Mouse (Mus musculus): ENCODE results near the gene Fgf12.

Gene Fgf12

DNA sequence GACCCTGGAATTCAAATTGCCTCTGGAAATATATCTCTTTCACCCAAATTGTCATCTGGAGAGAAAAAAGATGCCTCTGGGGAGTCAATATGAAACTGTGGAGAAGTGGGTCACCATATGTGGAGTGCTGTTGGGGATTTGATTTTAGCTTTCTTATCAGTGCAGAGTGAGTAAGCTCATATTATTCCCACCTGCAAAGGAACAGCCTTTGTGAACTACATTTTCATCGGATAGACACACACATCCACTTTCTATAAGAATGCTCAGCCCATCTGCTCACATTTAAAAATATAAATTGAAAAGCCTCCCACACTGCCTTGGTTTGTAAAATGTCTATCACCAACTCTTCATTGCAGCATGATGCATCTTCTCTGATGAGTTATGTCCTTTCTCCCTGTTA is 149.7 kb downstream of the Fgf12 start:
- no peak for DNase-seq

GRCm38 (mm10) chr16:28601723-28602122 is 151.1 kb downstream of the Fgf12 start:
- DNase-seq = no peak

GRCm38 (mm10) chr16:28596112-28596511 is 156.8 kb downstream of the Fgf12 start:
- peak; percentile 7 for DNase-seq

DNA sequence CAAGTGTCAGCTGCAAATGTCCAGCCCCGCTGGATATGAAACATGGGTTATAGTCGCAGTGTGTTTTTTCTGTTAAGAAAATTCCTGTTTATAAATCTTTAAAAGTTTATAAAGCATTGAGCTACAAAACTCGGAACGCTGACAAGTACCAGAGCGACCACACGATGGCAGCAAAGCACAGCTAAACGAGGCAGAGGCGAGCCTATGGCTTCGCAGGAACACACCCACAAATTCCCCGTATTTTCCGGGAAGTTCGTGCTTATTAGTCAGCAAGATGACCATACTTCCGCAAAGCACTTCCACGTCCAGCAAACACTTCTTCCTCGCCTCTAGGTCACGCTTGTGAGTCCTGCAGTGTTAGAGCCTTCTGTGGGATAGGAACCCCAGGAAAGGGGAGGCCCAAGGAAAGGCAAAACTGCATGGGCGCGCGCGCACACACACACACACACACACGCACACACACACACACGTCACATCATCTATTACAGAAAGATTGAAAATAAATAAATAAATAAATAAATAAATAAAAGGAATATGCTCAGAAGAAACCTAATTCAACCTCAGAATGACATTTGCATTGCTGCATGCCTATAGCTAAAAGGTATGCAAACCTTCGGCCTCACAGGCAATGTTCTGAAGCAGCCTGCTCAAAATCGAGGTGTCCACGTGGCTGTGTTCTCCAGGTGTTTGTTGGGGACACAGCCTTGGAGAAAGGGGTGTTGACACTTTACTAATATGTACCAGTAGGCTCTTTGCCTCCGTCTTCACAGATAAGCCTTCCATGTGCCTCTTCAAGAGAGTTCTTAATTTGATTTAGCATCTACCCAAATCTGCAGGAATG is 159.6 kb downstream of the Fgf12 start:
- DNase-seq = peak; percentile 85

GRCm38 (mm10) chr16:28592466-28592865 is 160.4 kb downstream of the Fgf12 start:
- no peak for DNase-seq

DNA sequence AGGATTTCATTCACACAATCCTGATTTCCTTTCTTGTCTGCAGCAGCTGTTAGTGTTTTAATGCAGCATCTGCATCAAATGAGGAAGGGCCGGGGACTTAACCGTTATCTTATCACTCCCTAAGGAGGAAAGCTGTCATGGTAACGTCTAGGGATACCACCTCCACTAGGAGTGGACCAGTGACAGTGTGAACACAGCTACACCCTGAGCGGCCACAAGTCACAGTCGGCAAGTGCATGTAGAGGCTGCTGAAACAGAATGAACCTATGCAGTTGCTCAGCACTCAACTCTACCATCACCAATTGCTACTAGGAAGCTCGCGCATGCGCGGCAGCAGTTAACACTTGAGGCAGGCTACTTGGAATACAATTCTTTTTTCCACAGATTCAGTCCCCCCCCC is 161.3 kb downstream of the Fgf12 start:
- DNase-seq = no peak

DNA sequence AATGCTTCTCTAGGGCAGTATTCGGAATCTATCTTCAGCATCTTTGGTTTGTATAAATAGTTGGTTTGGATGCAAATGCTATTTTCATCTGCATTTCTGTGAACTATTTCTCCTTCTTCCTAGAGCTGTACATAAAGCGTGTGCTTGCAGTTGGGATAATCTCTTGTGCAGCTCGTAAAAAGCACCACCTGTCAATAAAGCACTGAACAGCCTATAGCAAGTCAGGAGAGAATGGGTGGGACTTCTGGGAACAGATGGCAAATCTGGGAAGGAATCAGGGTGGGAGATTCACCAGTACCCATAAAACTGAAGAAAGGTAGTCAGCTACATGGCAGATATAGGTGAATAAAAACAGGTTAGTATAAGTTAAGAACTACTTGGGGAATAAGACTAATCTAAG is 180.7 kb downstream of the Fgf12 start:
- no peak for DNase-seq

GRCm38 (mm10) chr16:28564716-28565217 is 188.1 kb downstream of the Fgf12 start:
- peak; percentile 5 for DNase-seq

DNA sequence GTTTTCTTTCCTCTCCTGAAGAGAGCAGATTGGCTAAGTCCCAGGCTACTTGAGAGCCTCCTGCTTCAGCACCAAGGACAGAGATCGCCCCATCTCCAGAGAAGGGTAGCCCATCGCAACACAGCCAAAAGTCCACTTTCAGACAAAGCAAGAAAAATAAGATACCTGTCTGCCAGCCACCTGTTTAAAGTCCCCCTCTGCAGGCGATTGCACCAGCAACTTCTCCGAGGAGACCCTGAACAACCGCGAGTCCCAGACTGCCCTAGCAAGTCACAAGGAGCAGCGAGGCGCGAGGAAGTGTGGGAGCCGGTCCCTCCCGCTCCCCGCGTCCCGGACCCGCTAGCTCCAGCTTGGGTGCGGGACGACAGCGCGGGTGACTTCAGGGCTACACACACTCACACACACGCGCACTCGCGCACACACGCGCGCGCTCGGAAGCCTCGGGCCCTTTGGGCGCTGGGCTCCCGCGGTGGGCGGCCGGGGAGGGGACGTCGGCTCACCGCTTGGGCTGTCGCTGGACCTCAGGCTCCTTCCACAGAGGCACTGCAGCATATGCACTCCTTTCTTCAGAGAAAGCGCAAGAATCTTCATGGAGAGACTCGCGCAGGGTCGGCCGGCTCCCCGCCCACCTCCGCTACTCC is 188.7 kb downstream of the Fgf12 start:
- peak; percentile 80 for DNase-seq

- no peak for DNase-seq
Measured at GRCm38 (mm10) chr16:28562847-28563246, 190.0 kb downstream of the Fgf12 start.

DNA sequence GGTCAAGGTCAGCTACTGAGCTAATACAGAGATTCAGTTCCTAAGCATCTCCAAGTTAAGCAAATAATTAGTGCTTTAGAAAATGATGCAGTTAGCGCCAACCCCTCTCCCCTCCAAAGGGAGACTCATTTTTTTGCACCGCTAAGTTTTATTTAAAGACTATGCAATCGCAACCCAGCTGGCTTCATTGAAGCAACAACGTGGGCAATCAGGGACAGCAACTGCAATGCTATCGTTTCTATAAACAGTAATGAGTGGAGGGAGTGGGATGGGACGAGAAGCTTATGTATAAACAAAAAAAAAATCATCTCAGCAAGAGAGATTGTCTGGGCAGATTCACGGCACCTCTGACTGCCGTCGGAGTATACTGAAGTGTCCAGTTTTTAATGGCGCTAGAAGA is 197.6 kb downstream of the Fgf12 start:
- no peak for DNase-seq

GRCm38 (mm10) chr16:28539423-28539822 is 213.4 kb downstream of the Fgf12 start:
- no peak for DNase-seq

DNA sequence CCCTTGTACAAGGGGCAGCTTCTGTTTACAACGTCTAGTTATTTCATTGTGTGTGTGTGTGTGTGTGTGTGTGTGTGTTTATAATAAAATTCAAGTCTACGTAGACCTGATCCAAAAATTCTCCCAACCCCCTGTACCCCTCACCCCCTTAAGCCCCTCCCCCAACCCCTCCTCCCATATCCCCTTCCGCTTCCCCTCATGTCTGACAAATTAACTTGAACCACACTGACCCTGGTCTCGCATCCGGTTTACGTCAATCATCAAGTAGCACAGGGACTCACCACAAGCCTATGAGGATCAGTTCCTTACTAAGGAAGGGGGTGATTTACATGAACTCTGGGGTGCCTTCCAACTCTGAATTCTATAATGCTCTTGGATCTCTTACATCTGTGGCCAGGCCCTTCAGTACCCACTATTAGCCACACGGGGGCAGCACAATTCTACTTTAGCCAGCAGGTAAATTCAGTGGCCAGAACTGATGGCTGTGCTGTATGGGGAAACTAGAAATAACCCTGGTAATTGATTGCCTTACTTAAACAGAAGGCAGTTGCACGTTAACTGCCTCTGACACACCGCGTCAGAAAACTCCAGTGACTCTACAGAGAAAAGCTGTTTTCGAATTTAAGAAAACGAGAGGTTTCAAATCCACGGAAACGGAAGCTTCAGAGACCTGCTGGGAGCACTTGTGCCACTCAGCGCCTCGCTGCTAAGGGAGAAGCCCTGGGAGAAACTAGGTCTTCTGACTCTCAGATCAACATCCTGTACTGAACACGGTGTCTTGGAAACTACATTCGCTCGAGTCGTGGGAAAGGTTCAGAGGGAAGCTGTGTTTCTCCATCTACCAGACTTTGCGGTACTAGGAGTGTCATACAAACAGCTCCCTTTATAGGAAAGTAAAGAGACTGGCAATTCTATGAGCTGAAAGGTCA is 235.0 kb downstream of the Fgf12 start:
- DNase-seq = peak; percentile 79

- DNase-seq = no peak
Measured at GRCm38 (mm10) chr16:28512446-28512845, 240.4 kb downstream of the Fgf12 start.

DNA sequence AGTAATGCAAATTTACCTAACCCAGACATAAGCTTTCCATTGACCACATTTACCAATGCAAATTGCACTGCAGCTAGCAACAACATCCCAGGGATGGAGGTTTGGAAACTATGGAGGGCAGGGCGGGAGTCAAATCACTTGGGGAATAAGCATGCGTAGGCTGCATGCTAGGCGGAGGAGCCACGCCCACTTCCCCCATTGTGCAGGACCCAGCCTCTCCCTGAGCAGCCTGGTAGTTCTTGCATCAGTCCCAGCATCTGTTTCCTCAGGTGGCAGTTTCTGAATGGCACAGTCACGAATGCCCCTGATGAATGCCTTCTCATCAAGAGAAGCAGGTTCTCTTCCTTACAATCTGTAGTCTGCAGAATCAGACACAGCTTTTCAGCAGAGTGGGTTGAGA is 241.5 kb downstream of the Fgf12 start:
- DNase-seq = no peak

- no peak for DNase-seq
Measured at GRCm38 (mm10) chr16:28497971-28498607, 254.8 kb downstream of the Fgf12 start.

- DNase-seq = peak; percentile 6
Measured at GRCm38 (mm10) chr16:28491711-28492110, 261.2 kb downstream of the Fgf12 start.

DNA sequence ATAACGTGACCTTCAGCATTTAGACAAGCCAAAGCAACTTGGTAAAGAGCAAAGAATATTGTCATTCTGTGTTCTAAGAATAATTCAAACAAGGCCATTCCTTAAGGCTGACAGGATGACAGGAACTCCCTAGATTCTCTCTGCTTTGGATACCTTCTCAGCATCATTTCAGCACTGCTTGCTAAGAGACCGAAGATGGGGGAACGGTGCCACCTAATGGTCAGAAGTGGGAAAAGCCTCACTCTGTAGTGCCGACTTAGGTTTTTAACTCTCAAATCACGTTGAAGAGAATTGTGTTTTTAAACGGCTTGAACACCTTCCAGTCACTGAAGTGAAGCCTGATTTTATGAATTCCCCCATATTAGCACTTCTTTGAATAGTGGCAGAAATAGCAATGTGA is 262.4 kb downstream of the Fgf12 start:
- DNase-seq = peak; percentile 79

DNA sequence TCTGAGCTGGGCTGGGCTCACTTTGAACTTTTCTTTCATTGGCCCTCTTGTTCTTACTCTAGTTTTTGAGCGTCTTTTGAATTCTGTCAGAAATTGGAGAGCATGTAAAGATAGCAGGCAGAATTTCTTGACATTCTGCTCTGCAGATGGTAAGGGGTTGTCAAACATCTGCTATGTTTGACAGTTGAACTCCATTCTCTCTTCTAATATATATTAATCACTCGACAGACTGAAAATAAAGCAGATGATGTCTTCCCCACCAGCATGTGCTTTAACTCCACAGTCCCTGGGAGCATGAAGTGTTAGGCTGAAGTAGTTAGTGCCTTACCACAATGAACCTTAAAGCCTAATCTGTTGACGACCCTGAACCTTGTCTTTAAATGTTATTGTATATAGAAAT is 267.9 kb downstream of the Fgf12 start:
- DNase-seq = no peak

DNA sequence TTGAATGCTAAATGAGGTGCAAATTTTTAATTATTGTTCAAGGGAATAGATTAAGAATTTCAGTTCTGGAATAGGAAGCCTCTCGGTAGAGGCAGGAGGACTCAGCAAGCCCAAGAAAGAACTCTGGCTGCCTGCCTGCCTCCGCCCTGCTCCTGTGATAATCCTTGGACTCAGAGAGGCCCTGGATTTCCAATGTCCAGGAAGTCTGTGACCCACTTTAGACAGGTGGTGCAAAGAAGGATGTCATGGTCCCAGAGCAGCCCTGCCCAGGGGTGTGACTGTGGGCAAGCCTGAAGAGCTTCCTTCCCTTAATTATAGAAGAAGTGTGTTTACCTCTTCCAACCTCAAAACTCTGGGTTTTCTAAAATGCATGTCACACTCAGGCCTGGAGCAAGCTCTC is 273.8 kb downstream of the Fgf12 start:
- DNase-seq = no peak

DNA sequence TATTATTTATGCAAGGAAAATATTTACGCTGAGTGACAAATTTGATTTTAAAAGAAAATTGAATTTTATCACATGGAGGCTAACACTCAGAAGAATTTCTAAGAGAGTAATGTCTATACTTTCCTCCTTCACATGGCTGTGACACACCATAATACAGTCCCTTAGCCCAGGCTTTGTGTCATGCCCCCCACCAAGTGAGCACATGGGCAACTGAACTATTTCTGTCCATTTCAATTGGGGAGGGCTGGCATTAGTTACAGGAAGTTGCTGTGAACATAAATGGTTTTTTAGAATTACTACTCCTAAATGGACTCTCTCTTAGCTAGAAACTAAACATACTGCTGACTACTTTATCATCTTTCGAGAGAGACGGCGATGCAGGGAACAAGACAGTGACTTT is 276.2 kb downstream of the Fgf12 start:
- DNase-seq = no peak

GRCm38 (mm10) chr16:28475553-28475952 is 277.3 kb downstream of the Fgf12 start:
- DNase-seq = no peak

DNA sequence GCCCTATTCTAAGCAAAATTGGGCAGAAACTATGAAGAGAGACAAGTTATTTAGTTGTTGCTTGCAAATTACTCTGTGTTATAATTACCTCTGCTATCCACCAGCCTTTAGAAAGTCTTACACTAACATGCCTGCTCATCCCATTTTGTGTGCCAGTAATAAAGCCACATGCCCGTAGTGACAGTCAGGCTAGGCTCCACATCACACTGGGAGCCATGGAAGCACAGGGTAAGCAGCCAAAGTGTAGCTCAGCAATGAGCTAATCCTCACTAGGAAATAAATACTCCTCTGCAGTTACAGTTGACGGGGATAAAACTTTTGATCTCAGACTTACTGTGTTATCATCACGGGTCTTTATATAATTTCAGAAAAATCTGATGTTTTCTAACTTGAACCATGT is 298.0 kb downstream of the Fgf12 start:
- DNase-seq = no peak
